Mouse (Mus musculus) cerebellum, adult 2 months (tissue): ENCODE measurements around the gene Gm28434. TPM values are rescaled to one million over a fixed set of nuclear protein-coding genes. Genes with fewer than 3 reads are reported as not detected.

ENCODE experiments used
- DNase-seq, 2 experiments: peaks; one replicate each; pipeline ENCODE4 v3.0.0; 2021
- H3K27ac ChIP-seq: fragments of 200-500 bp; 2 replicates; pipeline ENCODE4 v1.5.1; 2012; ENCODE audit warnings: low read length, control low read depth, inconsistent platforms; ENCODE audit not compliant: insufficient read depth
- H3K27me3 ChIP-seq: fragments of 200-500 bp; 2 replicates; pipeline ENCODE4 v1.6.1; 2012; ENCODE audit warnings: inconsistent platforms, mild to moderate bottlenecking, low read length, moderate library complexity; ENCODE audit not compliant: control insufficient read depth, insufficient read depth
- H3K4me1 ChIP-seq: fragments of 200-500 bp; 2 replicates; pipeline ENCODE4 v1.6.1; 2011; ENCODE audit warnings: low read length; ENCODE audit not compliant: control insufficient read depth, insufficient read depth
- H3K4me3 ChIP-seq: fragments of 200-500 bp; replicated peaks from 2 replicates; pipeline ENCODE3; 2011; ENCODE audit warnings: mild to moderate bottlenecking, low read depth, low read length, control low read depth; ENCODE audit not compliant: insufficient read depth
- CTCF ChIP-seq: fragments of 200-500 bp; IDR thresholded peaks from 2 replicates; pipeline ENCODE4 v1.5.1; 2011; ENCODE audit warnings: low read depth, mild to moderate bottlenecking, control low read depth, low read length, moderate library complexity, borderline replicate concordance; ENCODE audit not compliant: insufficient read depth
- POLR2A ChIP-seq: fragments of 200-500 bp; IDR thresholded peaks from 2 replicates; pipeline ENCODE4 v1.6.1; 2011; ENCODE audit warnings: low read length, control low read depth, borderline replicate concordance; ENCODE audit not compliant: insufficient read depth
- WGBS: fragments of 180-500 bp; shearing (Covaris S2); methylation state at CpG from one replicate; pipeline ENCODE4 v1.1.7; 2018; 5-methylcytosine and 5-hydroxymethylcytosine counted together
- polyA plus RNA-seq: library from polyadenylated mRNA; depleted of rRNA; stranded (reverse); fragments of >200 nt; gene quantifications from 2 replicates; pipeline ENCODE4 v1.2.3, GENCODE M21; 2012; rRNA removed

Gm28434 gene
- polyA plus RNA-seq, 1 experiment = not detected

- no peak within 1 kb of the TSS for H3K27ac ChIP-seq
- no peaks in the 10 kb centered on the region for H3K27me3 ChIP-seq
- DNase-seq = no peak
- no peak for TF ChIP-seq CTCF
- no peak for TF ChIP-seq POLR2A
- no peak within 1 kb of the TSS for H3K4me3 ChIP-seq
- 77% methylated on average over 3 of the region's 3 CpGs for WGBS
- H3K4me1 ChIP-seq = no peaks in the 10 kb centered on the region
Measured at GRCm38 (mm10) chr5:88002249-88002648, 32.9 kb downstream of the Gm28434 start, which contains the start of gene Smr3a. Gene Smr3a, plus strand, starts transcription at chr5:88002549.

DNA sequence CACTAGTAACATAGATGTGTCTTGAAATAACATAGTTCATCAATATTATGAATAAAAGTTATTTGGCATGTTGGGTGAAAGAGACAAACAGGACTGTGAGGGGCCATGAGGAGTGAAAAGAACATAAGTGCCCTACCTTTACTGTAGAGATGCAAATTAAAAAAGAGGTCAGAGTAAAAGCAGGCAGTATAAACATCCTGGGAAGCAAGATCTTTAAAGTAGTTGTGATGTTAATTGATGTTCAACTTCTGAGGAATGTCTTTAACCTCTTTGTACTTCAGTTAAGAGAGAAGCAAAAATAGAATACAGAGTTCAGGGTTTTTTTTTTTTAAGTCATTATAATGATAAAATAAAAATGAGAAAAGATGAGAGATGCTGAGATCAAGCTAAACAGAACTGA is 35.9 kb downstream of the Gm28434 start:
- Histone ChIP-seq H3K27me3 (no peaks in the 10 kb centered on the region), H3K4me1 (no peaks in the 10 kb centered on the region), H3K4me3 (no peak overlapping the region), H3K27ac (no peak overlapping the region)
- TF ChIP-seq POLR2A = no peak
- no peak for TF ChIP-seq CTCF
- no peak for DNase-seq

Other genes starting within 250 kb of the Gm28434 start
- gene Csn1s2a, start 194.9 kb upstream of the Gm28434 start, polyA plus RNA-seq = not detected in 2 replicates
- gene Csn1s2b, start 161.4 kb upstream of the Gm28434 start, polyA plus RNA-seq = not detected in 2 replicates
- not detected in 2 replicates for gene Prr27, start 143.8 kb upstream of the Gm28434 start, polyA plus RNA-seq
- not detected in 2 replicates for gene Odam, start 84.5 kb upstream of the Gm28434 start, polyA plus RNA-seq
- not detected in 2 replicates for gene Csn3, start 43.9 kb upstream of the Gm28434 start, polyA plus RNA-seq
- gene 2310003L06Rik, start 58 bp upstream of the Gm28434 start, polyA plus RNA-seq = not detected in 2 replicates
- not detected in 2 replicates for gene Cabs1, start 9.9 kb downstream of the Gm28434 start, polyA plus RNA-seq
- not detected in 2 replicates for gene Smr3a, start 33.0 kb downstream of the Gm28434 start, polyA plus RNA-seq
- not detected in 2 replicates for gene Smr2, start 117.0 kb downstream of the Gm28434 start, polyA plus RNA-seq
- gene Gm11116, start 142.0 kb downstream of the Gm28434 start, polyA plus RNA-seq = not detected in 2 replicates
- gene Gm11115, start 184.6 kb downstream of the Gm28434 start, polyA plus RNA-seq = not detected in 2 replicates